24 mouse cellular contexts compared by ENCODE assay signal in the genomic region with DNA sequence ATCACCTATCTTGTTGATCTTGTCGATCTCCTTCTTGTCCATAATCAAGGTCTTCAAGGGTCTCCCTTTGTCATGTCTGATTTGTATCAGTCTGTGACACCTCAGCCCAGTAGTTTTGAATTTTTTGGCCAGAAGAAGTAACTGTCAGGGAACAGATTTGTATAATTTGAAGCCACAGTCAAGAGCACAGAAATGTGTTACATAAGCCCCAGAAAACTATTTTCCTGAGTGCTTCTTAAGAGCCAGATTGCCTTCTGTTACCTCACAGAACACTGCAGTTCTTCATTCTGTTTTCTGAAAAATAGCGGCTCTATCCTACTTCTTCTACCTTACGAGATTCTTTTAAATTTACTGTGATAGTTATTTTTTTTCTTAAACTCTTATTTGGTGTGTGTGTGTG.
DNase-seq lines count a peak whose midpoint lies in the region; TF ChIP-seq lines count a peak whose summit lies in the region.
"Had no signal": no experiment of that assay in that cellular context is flagged by ENCODE, and none has a peak within 500 bp of the region (broad histone marks: within the 10 kb centered on the region; RNA-seq: fewer than 3 reads in every experiment).

No protein-coding gene starts in this region.

- DNase-seq in frontal cortex, postnatal 36 days (ENCODE audit: low spot score in 2 of 2), result peak; percentile 17 to 28
- no peak for DNase-seq in frontal cortex, postnatal 10 days (ENCODE audit: low spot score in 2 of 2)
- DNase-seq in left cerebral cortex, postnatal 36 days (ENCODE audit: low spot score in 2 of 2), result peak; percentile 5 to 16
- no peak for DNase-seq in left cerebral cortex, postnatal 4 days
- peak; percentile 74 for DNase-seq in brain, adult 2 months (ENCODE audit: low read depth, low spot score)
- DNase-seq in T-cell, adult 2 months (ENCODE audit: low spot score), result no peak
- DNase-seq: adrenal gland, adult 8-10 months; adrenal gland, postnatal 25 days; cerebellum, adult 18-20 months; cerebellum, adult 9-10 months; cerebellum, postnatal 14 days; forebrain, postnatal 0 days; gastrocnemius, adult 2 months; gastrocnemius, postnatal 14 days; heart, adult 18-20 months; heart, postnatal 10 days; heart, postnatal 4 days had no signal

- intact Hi-C loops in left cerebral cortex, postnatal 36 days (cut with DNase I), result no loop called here
- intact Hi-C loops in left cerebral cortex, postnatal 4 days (cut with DNase I), result no loop called here

- H3K4me1 ChIP-seq in cortical plate, adult 2 months (ENCODE audit: control insufficient read depth, insufficient read depth, low read length), result no peaks in the 10 kb centered on the region; the same call in 1 of the 2 replicates
- H3K4me1 ChIP-seq: embryonic facial prominence, embryonic 12.5 days; heart, embryonic 15.5 days had no signal

- no peak overlapping the region for H3K4me3 ChIP-seq in cortical plate, adult 2 months (ENCODE audit: insufficient read depth, low read length)
- H3K4me3 ChIP-seq: embryonic facial prominence, embryonic 12.5 days; embryonic facial prominence, embryonic 15.5 days; gastrocnemius, adult 2 months; heart, embryonic 12.5 days; heart, embryonic 15.5 days had no signal

- H3K27ac ChIP-seq in cortical plate, adult 2 months (ENCODE audit: insufficient read depth, low read length), result peak overlapping the region; percentile 46; the same call in 1 of the 2 replicates
- H3K27ac ChIP-seq: embryonic facial prominence, embryonic 12.5 days; embryonic facial prominence, embryonic 15.5 days; gastrocnemius, adult 2 months; heart, embryonic 15.5 days; hindbrain, embryonic 14.5 days; hindbrain, postnatal 0 days had no signal

- no peak for TF ChIP-seq POLR2A in cortical plate, adult 2 months (IDR thresholded peaks at IDR 0.05; ENCODE audit: extremely low read depth, insufficient read depth, low read length)

- no peak for TF ChIP-seq CTCF in cortical plate, adult 2 months (IDR thresholded peaks at IDR 0.05; ENCODE audit: extremely low read depth, insufficient read depth, low read length)

Comparison
In these comparisons a context has a peak if more than half of its experiments do, and no peak if none do; other contexts are left out.
1. DNase-seq: peak in frontal cortex, postnatal 36 days (2 of 2), left cerebral cortex, postnatal 36 days (2 of 2) and brain, adult 2 months (single experiment); none in frontal cortex, postnatal 10 days (0 of 2), left cerebral cortex, postnatal 4 days (single experiment) and T-cell, adult 2 months (single experiment).